Mouse (Mus musculus) hindbrain, embryonic 14.5 days (tissue): ENCODE data around the gene Grsf1. TPM values are rescaled to one million over a fixed set of nuclear protein-coding genes. Genes with fewer than 3 reads are reported as not detected.
A peak's percentile ranks its signal among the peaks of the same experiment; 100 is the strongest.

Source experiments
- ATAC-seq: fragments of 200-750 bp; cut with Nextera tagmentation; 2 replicates; pipeline ENCODE4 v1.8.0; 2017; ENCODE audit warnings: moderate number of reproducible peaks, mild to moderate bottlenecking, moderate TSS enrichment, moderate library complexity; ENCODE audit not compliant: low FRiP score
- DNase-seq: peaks from one replicate; pipeline ENCODE4 v3.0.0-alpha.2; 2015; ENCODE audit warnings: low spot score
- H3K27ac ChIP-seq: fragments of 300-500 bp; sonication (generic); 2 replicates; pipeline ENCODE4 v1.5.1; 2014; ENCODE audit warnings: mild to moderate bottlenecking, moderate library complexity
- H3K27me3 ChIP-seq: fragments of 300-500 bp; sonication (generic); 2 replicates; pipeline ENCODE4 v1.6.1; 2014; ENCODE audit warnings: mild to moderate bottlenecking, low read length, mixed read lengths; ENCODE audit not compliant: control insufficient read depth, insufficient read depth
- H3K36me3 ChIP-seq: fragments of 300-500 bp; sonication (generic); replicated peaks from 2 replicates; pipeline ENCODE4 v1.6.1; 2014; ENCODE audit not compliant: control insufficient read depth, insufficient read depth
- H3K4me1 ChIP-seq: fragments of 300-500 bp; sonication (generic); replicated peaks from 2 replicates; pipeline ENCODE4 v1.6.1; 2014; ENCODE audit warnings: antibody characterized with exemption, low read length, mixed read lengths; ENCODE audit not compliant: control insufficient read depth, insufficient read depth
- H3K4me2 ChIP-seq: fragments of 300-500 bp; sonication (generic); replicated peaks from 2 replicates; pipeline ENCODE4 v1.6.1; 2014; ENCODE audit warnings: mild to moderate bottlenecking, moderate library complexity
- H3K4me3 ChIP-seq: fragments of 300-500 bp; sonication (generic); replicated peaks from 2 replicates; pipeline ENCODE4 v1.5.1; 2014; ENCODE audit warnings: mild to moderate bottlenecking, low read length
- H3K9ac ChIP-seq: fragments of 300-500 bp; sonication (generic); 2 replicates; pipeline ENCODE4 v1.6.1; 2014
- H3K9me3 ChIP-seq: fragments of 300-500 bp; sonication (generic); 2 replicates; pipeline ENCODE4 v1.6.1; 2016; ENCODE audit warnings: low read length; ENCODE audit not compliant: control insufficient read depth
- WGBS: fragments of 180-500 bp; shearing (Covaris S2); extraction: QIAGEN DNeasy Blood & Tissue Kit; methylation state at CpG from one replicate; pipeline ENCODE4 v1.1.7; 2014; 5-methylcytosine and 5-hydroxymethylcytosine counted together
- polyA plus RNA-seq: library from polyadenylated mRNA; unstranded; fragments of >200 nt; fragmentation: Nextera tagmentation; extraction: Ambion mirVana; gene quantifications from 2 replicates; pipeline ENCODE4 v1.2.1, GENCODE M21; 2014

The Grsf1 gene
- polyA plus RNA-seq, 1 experiment from 2014 or later: 68.5 TPM

GRCm38 (mm10) chr5:88679341-88679740 is 3.4 kb upstream of the Grsf1 start:
- H3K27me3 ChIP-seq: no peaks in the 10 kb centered on the region
- no peak for DNase-seq
- 6% methylated on average over 6 of the region's 6 CpGs for WGBS
- ATAC-seq: no peak
- H3K4me2 ChIP-seq: no peak overlapping the region
- peaks cover 7% of the 10 kb centered on the region; the same call in 1 of the 2 replicates for H3K4me1 ChIP-seq
- H3K36me3 ChIP-seq: no peaks in the 10 kb centered on the region
- H3K9me3 ChIP-seq: no peaks in the 10 kb centered on the region
- no peak overlapping the region for H3K27ac ChIP-seq
- H3K9ac ChIP-seq: no peak overlapping the region
- H3K4me3 ChIP-seq: no peak overlapping the region

- no peaks in the 10 kb centered on the region for H3K36me3 ChIP-seq
- 55% methylated on average over 7 of the region's 7 CpGs for WGBS
- no peak for ATAC-seq
- no peak overlapping the region for H3K4me3 ChIP-seq
- H3K9ac ChIP-seq: no peak overlapping the region
- H3K9me3 ChIP-seq: no peaks in the 10 kb centered on the region
- DNase-seq: no peak
- H3K27me3 ChIP-seq: no peaks in the 10 kb centered on the region
- no peak overlapping the region for H3K27ac ChIP-seq
- no peak overlapping the region for H3K4me2 ChIP-seq
- peaks cover 10% of the 10 kb centered on the region for H3K4me1 ChIP-seq
Observed at GRCm38 (mm10) chr5:88678929-88679328, 3.0 kb upstream of the Grsf1 start.

- Histone ChIP-seq H3K27me3 (no peaks in the 10 kb centered on the region), H3K27ac (peak overlapping the region; percentile 98), H3K9me3 (no peaks in the 10 kb centered on the region), H3K4me3 (peak overlapping the region; percentile 87), H3K36me3 (peaks cover 34% of the 10 kb centered on the region), H3K4me1 (peaks cover 15% of the 10 kb centered on the region), H3K9ac (peak overlapping the region; percentile 98), H3K4me2 (peak overlapping the region; percentile 63)
- under 1% methylated on average over 44 of the region's 47 CpGs for WGBS
- DNase-seq (peak; percentile 42), ATAC-seq (peak; percentile 64)
Observed at GRCm38 (mm10) chr5:88674703-88675442, 1.1 kb downstream of the Grsf1 start.

- H3K36me3 ChIP-seq: peaks cover 95% of the 10 kb centered on the region
- ATAC-seq (no peak), DNase-seq (no peak)
- no peak overlapping the region for H3K4me2 ChIP-seq
- 87% methylated on average over 5 of the region's 5 CpGs for WGBS
- no peak overlapping the region for H3K9ac ChIP-seq
- no peak overlapping the region for H3K27ac ChIP-seq
- H3K9me3 ChIP-seq: no peaks in the 10 kb centered on the region
- H3K27me3 ChIP-seq: no peaks in the 10 kb centered on the region
- H3K4me1 ChIP-seq: no peaks in the 10 kb centered on the region
- no peak overlapping the region for H3K4me3 ChIP-seq
Observed at GRCm38 (mm10) chr5:88663875-88664274, 12.1 kb downstream of the Grsf1 start.

GRCm38 (mm10) chr5:88663151-88663550 is 12.8 kb downstream of the Grsf1 start:
- WGBS: 96% methylated on average over 3 of the region's 3 CpGs
- no peak for DNase-seq
- no peak for ATAC-seq
- Histone ChIP-seq H3K36me3 (peaks cover 95% of the 10 kb centered on the region), H3K4me2 (no peak overlapping the region), H3K27me3 (no peaks in the 10 kb centered on the region), H3K9me3 (no peaks in the 10 kb centered on the region), H3K27ac (no peak overlapping the region), H3K4me1 (no peaks in the 10 kb centered on the region), H3K9ac (no peak overlapping the region), H3K4me3 (no peak overlapping the region)

GRCm38 (mm10) chr5:88657868-88658267 is 18.1 kb downstream of the Grsf1 start:
- H3K9me3 ChIP-seq: no peaks in the 10 kb centered on the region
- ATAC-seq (0 out of 2 replicates have a peak, but pooled peaks have one; percentile 17), DNase-seq (no peak)
- no peaks in the 10 kb centered on the region for H3K4me1 ChIP-seq
- no peak overlapping the region for H3K9ac ChIP-seq
- H3K27me3 ChIP-seq: no peaks in the 10 kb centered on the region
- peaks cover 93% of the 10 kb centered on the region for H3K36me3 ChIP-seq
- H3K4me2 ChIP-seq: no peak overlapping the region
- no peak overlapping the region for H3K4me3 ChIP-seq
- no peak overlapping the region for H3K27ac ChIP-seq
- 96% methylated on average over 1 of the region's 1 CpGs for WGBS

GRCm38 (mm10) chr5:88652589-88652988 is 23.4 kb downstream of the Grsf1 start:
- H3K9me3 ChIP-seq: no peaks in the 10 kb centered on the region
- no peak overlapping the region for H3K4me3 ChIP-seq
- no peak for ATAC-seq
- H3K4me2 ChIP-seq: no peak overlapping the region
- DNase-seq: no peak
- peaks cover 96% of the 10 kb centered on the region for H3K36me3 ChIP-seq
- no peak overlapping the region for H3K9ac ChIP-seq
- WGBS: 90% methylated on average over 5 of the region's 5 CpGs
- H3K27ac ChIP-seq: no peak overlapping the region
- no peaks in the 10 kb centered on the region for H3K27me3 ChIP-seq
- H3K4me1 ChIP-seq: no peaks in the 10 kb centered on the region

- DNase-seq (no peak), ATAC-seq (0 out of 2 replicates have a peak, but pooled peaks have one; percentile 15)
- Histone ChIP-seq H3K27me3 (no peaks in the 10 kb centered on the region), H3K9me3 (no peaks in the 10 kb centered on the region), H3K9ac (no peak overlapping the region), H3K4me3 (no peak overlapping the region), H3K36me3 (peaks cover 98% of the 10 kb centered on the region), H3K27ac (no peak overlapping the region), H3K4me1 (no peaks in the 10 kb centered on the region), H3K4me2 (no peak overlapping the region)
- 95% methylated on average over 17 of the region's 17 CpGs for WGBS
Observed at GRCm38 (mm10) chr5:88649250-88650173, 26.5 kb downstream of the Grsf1 start.

GRCm38 (mm10) chr5:88645405-88645804 is 30.6 kb downstream of the Grsf1 start:
- DNase-seq (no peak), ATAC-seq (no peak)
- H3K9ac ChIP-seq: no peak overlapping the region
- H3K4me1 ChIP-seq: no peaks in the 10 kb centered on the region
- H3K27me3 ChIP-seq: no peaks in the 10 kb centered on the region
- no peaks in the 10 kb centered on the region for H3K9me3 ChIP-seq
- no peak overlapping the region for H3K4me2 ChIP-seq
- no peak overlapping the region for H3K27ac ChIP-seq
- WGBS: 86% methylated on average over 5 of the region's 5 CpGs
- no peak overlapping the region for H3K4me3 ChIP-seq
- peaks cover 97% of the 10 kb centered on the region for H3K36me3 ChIP-seq
